In the genomic region with DNA sequence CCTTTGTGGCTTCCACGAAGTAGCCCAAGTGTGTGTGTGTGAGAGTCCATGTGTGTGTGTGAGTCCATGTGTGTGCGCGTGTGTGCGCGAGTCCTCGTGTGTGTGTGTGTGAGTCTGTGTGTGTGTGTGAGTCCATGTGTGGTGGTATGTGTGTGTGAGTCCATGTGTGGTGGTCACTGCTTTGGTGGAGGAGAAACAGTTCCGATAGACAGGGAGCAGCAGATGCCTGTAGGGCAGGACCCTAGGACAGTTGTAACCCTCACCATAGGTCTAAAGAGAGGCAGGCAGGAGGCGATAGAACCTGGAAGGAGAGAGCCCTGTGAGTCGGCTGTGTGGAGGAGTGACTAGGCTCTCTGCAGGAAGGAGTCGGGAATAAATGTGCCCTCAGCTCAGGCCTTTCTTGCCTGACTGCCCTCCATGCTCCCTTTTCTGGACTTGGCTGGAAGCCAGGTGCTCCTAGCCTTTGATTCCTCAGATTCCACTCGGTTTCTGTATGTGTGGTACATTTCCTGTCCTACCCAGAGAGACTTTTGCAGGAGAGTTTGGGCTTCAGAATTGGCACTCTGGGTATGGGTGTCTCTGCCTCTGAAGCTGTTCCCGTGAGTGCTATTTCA, we compare ENCODE assay signal across 8 mouse cellular contexts. TPM values are rescaled to one million over a fixed set of nuclear protein-coding genes. Genes with fewer than 3 reads are reported as not detected.
DNase-seq lines count a peak whose midpoint lies in the region; ATAC-seq lines count a peak whose summit lies in the region.

No protein-coding gene starts in this region.

- H3K36me3 ChIP-seq in forebrain, embryonic 11.5 days (ENCODE audit: control insufficient read depth, insufficient read depth, low read length) = no peaks in the 10 kb centered on the region
- H3K36me3 ChIP-seq in forebrain, embryonic 14.5 days (ENCODE audit: control insufficient read depth, insufficient read depth, low read length) = peaks cover 15% of the 10 kb centered on the region; the same call in 1 of the 2 replicates
- peaks cover 33% of the 10 kb centered on the region for H3K36me3 ChIP-seq in megakaryocyte, embryonic 14.5 days (replicated peaks; ENCODE audit: low read length)
- no peaks in the 10 kb centered on the region for H3K36me3 ChIP-seq in heart, embryonic 16.5 days (ENCODE audit: control insufficient read depth, insufficient read depth)

- 86% methylated on average over 12 of the region's 12 CpGs for WGBS in forebrain, embryonic 11.5 days
- 78% methylated on average over 12 of the region's 12 CpGs for WGBS in forebrain, embryonic 14.5 days
- WGBS in heart, embryonic 16.5 days = 70% methylated on average over 12 of the region's 12 CpGs

- H3K27ac ChIP-seq in forebrain, embryonic 11.5 days (ENCODE audit: low read depth, low read length) = no peak overlapping the region
- H3K27ac ChIP-seq in forebrain, embryonic 14.5 days (ENCODE audit: low read depth, low read length) = no peak overlapping the region
- peak overlapping the region; percentile 9; the same call in 1 of the 2 replicates for H3K27ac ChIP-seq in heart, embryonic 16.5 days (ENCODE audit: low read length)

- ATAC-seq in forebrain, embryonic 11.5 days (replicated peaks; ENCODE audit: low FRiP score) = no peak
- no peak for ATAC-seq in forebrain, embryonic 14.5 days
- ATAC-seq in megakaryocyte, adult 5-6 weeks (ENCODE audit: poor library complexity, severe bottlenecking) = no peak
- no peak; the same call in 1 of the 2 replicates for ATAC-seq in heart, embryonic 16.5 days (replicated peaks; ENCODE audit: extremely low read depth, insufficient read depth, low FRiP score)

- H3K4me3 ChIP-seq in forebrain, embryonic 11.5 days (ENCODE audit: low read depth, low read length) = no peak overlapping the region
- no peak overlapping the region for H3K4me3 ChIP-seq in forebrain, embryonic 14.5 days (ENCODE audit: low read depth, low read length)
- H3K4me3 ChIP-seq in megakaryocyte, embryonic 14.5 days (replicated peaks) = peak overlapping the region; percentile 3
- H3K4me3 ChIP-seq in heart, embryonic 16.5 days (ENCODE audit: low read length) = no peak overlapping the region

- peak; percentile 58 for DNase-seq in forebrain, embryonic 11.5 days (ENCODE audit: low spot score)
- no peak for DNase-seq in forebrain, embryonic 14.5 days (ENCODE audit: low spot score)
- DNase-seq in lung, postnatal 10 days = peak; percentile 67
- no peak for DNase-seq in frontal cortex, postnatal 25 days (ENCODE audit: low spot score in 2 of 2)
- no peak for DNase-seq in spleen, adult 18-20 months

- H3K4me1 ChIP-seq in forebrain, embryonic 11.5 days (replicated peaks; ENCODE audit: control insufficient read depth, insufficient read depth, low read length) = no peaks in the 10 kb centered on the region
- no peaks in the 10 kb centered on the region for H3K4me1 ChIP-seq in forebrain, embryonic 14.5 days (ENCODE audit: control insufficient read depth, insufficient read depth, low read length)
- H3K4me1 ChIP-seq in megakaryocyte, embryonic 14.5 days = peaks cover 54% of the 10 kb centered on the region
- H3K4me1 ChIP-seq in heart, embryonic 16.5 days (ENCODE audit: control insufficient read depth, insufficient read depth, low read length) = peaks cover 12% of the 10 kb centered on the region

- H3K27me3 ChIP-seq in forebrain, embryonic 11.5 days (ENCODE audit: control insufficient read depth, insufficient read depth, low read length) = no peaks in the 10 kb centered on the region
- H3K27me3 ChIP-seq in forebrain, embryonic 14.5 days (replicated peaks; ENCODE audit: control insufficient read depth, insufficient read depth, low read length) = no peaks in the 10 kb centered on the region
- no peaks in the 10 kb centered on the region for H3K27me3 ChIP-seq in megakaryocyte, embryonic 14.5 days (replicated peaks)
- no peaks in the 10 kb centered on the region for H3K27me3 ChIP-seq in heart, embryonic 16.5 days (ENCODE audit: control insufficient read depth, insufficient read depth, low read length)

- no peaks in the 10 kb centered on the region for H3K9me3 ChIP-seq in forebrain, embryonic 11.5 days (ENCODE audit: control insufficient read depth, low read length)
- H3K9me3 ChIP-seq in forebrain, embryonic 14.5 days (replicated peaks; ENCODE audit: control insufficient read depth, low read length) = no peaks in the 10 kb centered on the region
- no peaks in the 10 kb centered on the region for H3K9me3 ChIP-seq in megakaryocyte, embryonic 14.5 days
- H3K9me3 ChIP-seq in heart, embryonic 16.5 days (replicated peaks; ENCODE audit: control insufficient read depth, low read length) = no peaks in the 10 kb centered on the region

- H3K9ac ChIP-seq in forebrain, embryonic 11.5 days (ENCODE audit: low read length) = no peak overlapping the region
- no peak overlapping the region for H3K9ac ChIP-seq in forebrain, embryonic 14.5 days (ENCODE audit: low read length)
- no peak overlapping the region; the same call in 1 of the 2 replicates for H3K9ac ChIP-seq in heart, embryonic 16.5 days (ENCODE audit: low read length)

- H3K4me2 ChIP-seq in forebrain, embryonic 11.5 days (ENCODE audit: low read depth, low read length, severe bottlenecking) = no peak overlapping the region
- no peak overlapping the region for H3K4me2 ChIP-seq in forebrain, embryonic 14.5 days (ENCODE audit: low read length)
- H3K4me2 ChIP-seq in heart, embryonic 16.5 days (ENCODE audit: low read depth, low read length) = no peak overlapping the region

RNA-seq across cellular contexts. Expression of gene Gpr18, which starts 5.0 kb away (rescaled TPM):
- 0.36 and 0.49 TPM in 2 replicates for polyA plus RNA-seq in forebrain, embryonic 11.5 days (2014; fragmentation: Nextera tagmentation; extraction: Ambion mirVana)
- not detected in 2 replicates for polyA plus RNA-seq in forebrain, embryonic 14.5 days (2014; fragmentation: Nextera tagmentation; extraction: Ambion mirVana)
- 0.06 TPM in 1 of 2 replicates, not detected in the other for polyA plus RNA-seq in megakaryocyte, embryonic 14.5 days (2012; ENCODE audit: insufficient read depth, low replicate concordance)
- 11.3 and 16.1 TPM in 2 replicates for total RNA-seq in megakaryocyte, adult 5-6 weeks (2015)
- 11.9 and 12.9 TPM in 2 replicates for total RNA-seq in megakaryocyte, adult 5-6 weeks (2017)
- polyA plus RNA-seq in heart, embryonic 16.5 days (2015; fragmentation: Nextera tagmentation; extraction: Ambion mirVana) = 0.22 and 1.00 TPM in 2 replicates

RNA-seq across cellular contexts. Expression of gene Ubac2, which starts 42.2 kb away (rescaled TPM):
- polyA plus RNA-seq in forebrain, embryonic 11.5 days (2014; fragmentation: Nextera tagmentation; extraction: Ambion mirVana) = 72.9 and 76.9 TPM in 2 replicates
- 55.6 and 56.9 TPM in 2 replicates for polyA plus RNA-seq in forebrain, embryonic 14.5 days (2014; fragmentation: Nextera tagmentation; extraction: Ambion mirVana)
- 55.9 and 94.6 TPM in 2 replicates for polyA plus RNA-seq in megakaryocyte, embryonic 14.5 days (2012; ENCODE audit: insufficient read depth, low replicate concordance)
- total RNA-seq in megakaryocyte, adult 5-6 weeks (2015) = 34.2 and 35.6 TPM in 2 replicates
- 19.3 and 27.3 TPM in 2 replicates for total RNA-seq in megakaryocyte, adult 5-6 weeks (2017)
- polyA plus RNA-seq in heart, embryonic 16.5 days (2015; fragmentation: Nextera tagmentation; extraction: Ambion mirVana) = 48.3 and 53.8 TPM in 2 replicates

RNA-seq across cellular contexts. Expression of gene Gpr183, which starts 44.4 kb away (rescaled TPM):
- 1.9 and 2.4 TPM in 2 replicates for polyA plus RNA-seq in forebrain, embryonic 11.5 days (2014; fragmentation: Nextera tagmentation; extraction: Ambion mirVana)
- polyA plus RNA-seq in forebrain, embryonic 14.5 days (2014; fragmentation: Nextera tagmentation; extraction: Ambion mirVana) = 0.74 and 1.1 TPM in 2 replicates
- 0.89 TPM in 1 of 2 replicates, not detected in the other for polyA plus RNA-seq in megakaryocyte, embryonic 14.5 days (2012; ENCODE audit: insufficient read depth, low replicate concordance)
- 39.0 and 39.1 TPM in 2 replicates for total RNA-seq in megakaryocyte, adult 5-6 weeks (2015)
- total RNA-seq in megakaryocyte, adult 5-6 weeks (2017) = 33.8 and 36.4 TPM in 2 replicates
- polyA plus RNA-seq in heart, embryonic 16.5 days (2015; fragmentation: Nextera tagmentation; extraction: Ambion mirVana) = 2.4 and 3.6 TPM in 2 replicates

Comparison
In these comparisons a context has a peak if more than half of its experiments do, and no peak if none do; other contexts are left out.
1. DNase-seq: peak in forebrain, embryonic 11.5 days (single experiment) and lung, postnatal 10 days (single experiment); none in forebrain, embryonic 14.5 days (single experiment), frontal cortex, postnatal 25 days (0 of 2) and spleen, adult 18-20 months (0 of 2).